Mouse (Mus musculus): Measurements from ENCODE around the gene Wdr61.

DNA sequence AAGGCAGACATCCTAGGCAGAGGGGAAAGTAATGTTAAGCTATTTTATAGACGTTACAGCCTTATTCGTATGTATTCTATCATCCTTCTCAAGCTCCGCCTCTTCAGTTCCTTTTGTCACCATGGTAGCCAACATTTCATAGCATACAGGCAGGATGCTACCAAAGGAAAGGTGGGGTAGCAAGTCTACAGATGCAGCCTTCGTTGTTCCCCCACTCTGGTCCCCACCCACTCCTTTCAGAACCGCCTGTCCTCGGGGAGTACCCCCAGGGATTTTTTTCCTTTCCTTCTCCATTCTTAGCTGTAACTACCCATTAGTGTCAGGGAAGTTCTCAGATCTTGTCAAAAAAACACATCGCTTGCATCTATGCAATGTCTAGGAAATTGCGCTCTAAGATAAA lies 45.0 kb upstream of the Wdr61 start:
- TF ChIP-seq ZC3H11A (IDR thresholded peaks at IDR 0.05; ENCODE audit: borderline replicate concordance, low read depth, low read length), result no peak
- TF ChIP-seq CHD2 (IDR thresholded peaks at IDR 0.05; ENCODE audit: low read depth, low read length), result no peak
- no peak for TF ChIP-seq HCFC1 (IDR thresholded peaks at IDR 0.05; ENCODE audit: borderline replicate concordance, insufficient read depth, low read length)
- TF ChIP-seq MAFK (IDR thresholded peaks at IDR 0.05; ENCODE audit: insufficient read depth, low read depth, low read length), result no peak
- no peak for TF ChIP-seq ZNF384 (IDR thresholded peaks at IDR 0.05; ENCODE audit: low read depth, low read length)

All from ES-E14 (cell line).